Mouse (Mus musculus) ES-Bruce4 (cell line): ENCODE data around the gene Olfr30.

Source experiments
- EP300 ChIP-seq: IDR thresholded peaks from 2 replicates; pipeline ENCODE4 v1.6.1; 2011; ENCODE audit warnings: low read depth, low read length; ENCODE audit not compliant: insufficient read depth
- POLR2A ChIP-seq: IDR thresholded peaks from one replicate; pipeline ENCODE4 v1.8.1; 2011; ENCODE audit warnings: low read length; ENCODE audit not compliant: insufficient read depth

DNA sequence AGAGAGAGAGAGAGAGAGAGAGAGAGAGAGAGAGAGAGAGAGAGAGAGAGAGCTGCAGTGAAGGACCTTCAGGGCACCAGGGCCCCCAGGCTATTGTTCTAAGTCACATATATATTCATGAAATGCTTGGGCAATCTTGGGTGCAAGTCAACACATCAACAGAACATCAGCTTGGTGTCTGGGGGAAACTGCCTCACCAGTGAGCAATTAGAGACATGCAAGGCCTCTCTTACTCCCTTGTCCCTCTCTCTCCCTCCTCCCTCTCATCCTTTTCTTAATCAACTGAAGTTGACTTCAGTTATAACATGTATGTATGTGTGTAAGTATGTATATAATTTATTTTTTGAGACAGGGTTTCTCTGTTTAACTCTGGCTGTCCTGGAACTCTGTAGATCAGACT, at the start of gene Olfr30:
- TF ChIP-seq POLR2A = no peak
- TF ChIP-seq EP300 = no peak
